Mouse (Mus musculus) liver, embryonic 13.5 days (tissue): ENCODE results near the gene Nfkb1. TPM values are rescaled to one million over a fixed set of nuclear protein-coding genes. Genes with fewer than 3 reads are reported as not detected.

Experiments
- ATAC-seq: fragments of 200-750 bp; cut with Nextera tagmentation; 2 replicates; pipeline ENCODE4 v1.8.0; 2017; ENCODE audit warnings: low read depth, mild to moderate bottlenecking, moderate number of reproducible peaks, moderate library complexity
- DNase-seq: peaks from one replicate; pipeline ENCODE4 v3.0.0; 2022
- H3K27ac ChIP-seq: fragments of 300-500 bp; sonication (generic); 2 replicates; pipeline ENCODE4 v1.5.1; 2015; ENCODE audit warnings: moderate library complexity, mild to moderate bottlenecking, inconsistent platforms
- H3K27me3 ChIP-seq: fragments of 300-500 bp; sonication (generic); 2 replicates; pipeline ENCODE4 v1.6.1; 2015; ENCODE audit warnings: mild to moderate bottlenecking, inconsistent platforms
- H3K36me3 ChIP-seq: fragments of 300-500 bp; sonication (generic); 2 replicates; pipeline ENCODE4 v1.6.1; 2015; ENCODE audit warnings: mild to moderate bottlenecking, inconsistent platforms
- H3K4me1 ChIP-seq: fragments of 300-500 bp; sonication (generic); replicated peaks from 2 replicates; pipeline ENCODE4 v1.6.1; 2015; ENCODE audit warnings: inconsistent platforms
- H3K4me2 ChIP-seq: fragments of 300-500 bp; sonication (generic); 2 replicates; pipeline ENCODE4 v1.6.1; 2015; ENCODE audit warnings: inconsistent platforms, mild to moderate bottlenecking, moderate library complexity
- H3K4me3 ChIP-seq: fragments of 300-500 bp; sonication (generic); replicated peaks from 2 replicates; pipeline ENCODE4 v1.5.1; 2015; ENCODE audit warnings: mild to moderate bottlenecking, inconsistent platforms
- H3K9ac ChIP-seq: fragments of 300-500 bp; sonication (generic); 2 replicates; pipeline ENCODE4 v1.6.1; 2015; ENCODE audit warnings: mild to moderate bottlenecking, inconsistent platforms
- H3K9me3 ChIP-seq: fragments of 300-500 bp; sonication (generic); replicated peaks from 2 replicates; pipeline ENCODE4 v1.6.1; 2016; ENCODE audit warnings: inconsistent platforms
- WGBS: fragments of 180-500 bp; shearing (Covaris S2); methylation state at CpG from one replicate; pipeline ENCODE4 v1.1.7; 2015; ENCODE audit not compliant: insufficient replicate concordance; 5-methylcytosine and 5-hydroxymethylcytosine counted together
- polyA plus RNA-seq: library from polyadenylated mRNA; unstranded; fragments of >200 nt; fragmentation: Nextera tagmentation; extraction: Ambion mirVana; gene quantifications from 2 replicates; pipeline ENCODE4 v1.2.1, GENCODE M21; 2015

Nfkb1 gene
- polyA plus RNA-seq, 1 experiment from 2014 or later: 14.1 TPM

DNA sequence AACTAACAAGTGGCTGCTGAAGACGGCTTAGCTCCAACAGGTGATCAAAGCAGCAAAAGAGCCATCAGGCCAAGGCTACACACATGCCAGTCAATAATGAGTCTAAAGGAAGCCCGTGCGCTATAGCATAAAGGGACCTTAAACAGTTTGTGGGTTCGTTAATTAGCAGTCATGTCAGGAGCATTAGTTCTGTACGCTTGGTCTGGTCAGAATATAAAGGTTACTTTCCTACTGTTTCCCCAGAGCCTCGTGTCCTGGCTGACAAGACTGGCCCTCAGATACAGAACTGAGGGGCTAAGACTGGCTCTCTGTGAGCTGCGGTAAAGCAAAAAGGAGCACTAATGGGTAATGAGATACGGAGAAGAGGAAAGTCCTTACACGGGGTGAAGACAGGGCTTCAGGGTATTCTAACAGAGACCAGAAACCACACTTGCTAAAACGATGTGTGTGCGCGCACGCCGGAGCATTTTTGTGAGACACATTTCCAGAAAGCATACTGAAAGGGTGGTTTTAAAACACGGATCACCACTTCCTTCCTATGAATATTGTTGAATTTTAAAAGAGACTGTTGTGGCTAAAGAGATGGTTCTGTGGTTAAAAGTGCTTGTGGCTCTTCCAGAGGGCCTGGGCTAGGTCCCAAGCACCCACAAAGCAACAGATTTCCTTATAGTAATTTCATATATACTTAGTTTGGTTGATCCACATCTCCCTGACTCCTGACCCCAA is 29.0 kb downstream of the Nfkb1 start:
- no peak overlapping the region for H3K9ac ChIP-seq
- DNase-seq (no peak), ATAC-seq (no peak)
- 70% methylated on average over 15 of the region's 15 CpGs for WGBS
- no peak overlapping the region for H3K4me2 ChIP-seq
- no peak overlapping the region for H3K4me3 ChIP-seq
- H3K27ac ChIP-seq: no peak overlapping the region
- H3K9me3 ChIP-seq: no peaks in the 10 kb centered on the region
- H3K36me3 ChIP-seq: peaks cover 26% of the 10 kb centered on the region; the same call in 1 of the 2 replicates
- H3K4me1 ChIP-seq: peaks cover 6% of the 10 kb centered on the region; the same call in 1 of the 2 replicates
- no peaks in the 10 kb centered on the region for H3K27me3 ChIP-seq

- H3K9ac ChIP-seq: no peak overlapping the region
- H3K4me3 ChIP-seq: no peak overlapping the region
- H3K36me3 ChIP-seq: peaks cover 26% of the 10 kb centered on the region; the same call in 1 of the 2 replicates
- DNase-seq (no peak), ATAC-seq (no peak)
- H3K27me3 ChIP-seq: no peaks in the 10 kb centered on the region
- peaks cover 6% of the 10 kb centered on the region; the same call in 1 of the 2 replicates for H3K4me1 ChIP-seq
- WGBS: 62% methylated on average over 9 of the region's 9 CpGs
- H3K9me3 ChIP-seq: no peaks in the 10 kb centered on the region
- H3K27ac ChIP-seq: no peak overlapping the region
- no peak overlapping the region for H3K4me2 ChIP-seq
Observed at GRCm38 (mm10) chr3:135661707-135662106, 29.6 kb downstream of the Nfkb1 start.

GRCm38 (mm10) chr3:135658540-135659097 is 32.7 kb downstream of the Nfkb1 start:
- Histone ChIP-seq H3K4me3 (no peak overlapping the region), H3K27ac (no peak overlapping the region), H3K36me3 (peaks cover 15% of the 10 kb centered on the region; the same call in 1 of the 2 replicates), H3K9ac (no peak overlapping the region), H3K9me3 (no peaks in the 10 kb centered on the region), H3K4me1 (peaks cover 6% of the 10 kb centered on the region), H3K4me2 (no peak overlapping the region), H3K27me3 (no peaks in the 10 kb centered on the region)
- ATAC-seq (no peak), DNase-seq (no peak)
- 60% methylated on average over 7 of the region's 7 CpGs for WGBS

GRCm38 (mm10) chr3:135656156-135656555 is 35.2 kb downstream of the Nfkb1 start:
- Histone ChIP-seq H3K36me3 (peaks cover 8% of the 10 kb centered on the region), H3K4me3 (no peak overlapping the region), H3K4me2 (no peak overlapping the region), H3K4me1 (peaks cover 11% of the 10 kb centered on the region), H3K9me3 (no peaks in the 10 kb centered on the region), H3K9ac (no peak overlapping the region), H3K27me3 (no peaks in the 10 kb centered on the region), H3K27ac (no peak overlapping the region)
- ATAC-seq (no peak), DNase-seq (no peak)
- WGBS: 81% methylated on average over 4 of the region's 4 CpGs

DNA sequence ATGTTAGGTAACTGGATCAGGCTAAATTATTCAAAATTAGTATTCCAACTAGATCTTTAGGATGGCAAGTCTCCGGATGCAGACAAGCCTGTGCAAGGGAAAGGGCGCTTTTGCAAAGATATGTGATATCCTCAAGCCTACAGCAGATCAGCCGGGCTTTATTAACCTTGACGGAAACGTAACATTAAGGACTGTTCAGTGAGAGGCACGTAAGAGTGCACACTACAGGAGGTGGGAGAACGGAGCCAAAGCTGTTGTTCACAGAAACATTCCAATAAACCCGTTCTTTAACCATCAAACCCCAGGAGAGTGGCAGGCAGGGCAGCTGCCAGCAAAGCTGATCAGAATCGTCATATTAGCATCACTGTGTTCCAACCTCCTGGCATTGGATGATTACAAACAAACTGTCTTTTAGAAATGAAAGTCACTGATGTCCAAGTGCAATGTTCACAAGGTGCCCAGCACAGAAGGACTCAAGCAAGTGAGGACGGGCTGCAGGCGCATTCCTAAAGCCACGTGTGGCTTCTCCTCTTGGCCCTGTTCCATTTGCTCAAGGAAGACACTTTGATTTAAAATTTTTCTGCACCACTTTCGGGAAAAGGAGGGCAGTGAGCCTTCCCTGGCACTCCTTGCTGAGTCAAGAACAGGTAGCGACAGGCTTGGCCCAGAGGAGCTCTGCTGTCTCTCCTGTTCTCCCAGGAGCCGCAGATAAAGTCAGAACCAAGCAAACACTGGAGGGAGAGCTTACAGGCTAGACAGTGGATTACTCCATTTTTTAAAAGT is 40.4 kb downstream of the Nfkb1 start:
- Histone ChIP-seq H3K4me1 (peaks cover 5% of the 10 kb centered on the region), H3K27ac (no peak overlapping the region), H3K9me3 (no peaks in the 10 kb centered on the region), H3K4me2 (no peak overlapping the region), H3K9ac (no peak overlapping the region), H3K36me3 (peaks cover 8% of the 10 kb centered on the region), H3K27me3 (no peaks in the 10 kb centered on the region), H3K4me3 (no peak overlapping the region)
- WGBS: 76% methylated on average over 15 of the region's 15 CpGs
- DNase-seq (no peak), ATAC-seq (no peak)

GRCm38 (mm10) chr3:135649809-135650208 is 41.5 kb downstream of the Nfkb1 start:
- peaks cover 5% of the 10 kb centered on the region for H3K4me1 ChIP-seq
- H3K9ac ChIP-seq: no peak overlapping the region
- no peak overlapping the region for H3K4me2 ChIP-seq
- no peaks in the 10 kb centered on the region for H3K27me3 ChIP-seq
- H3K4me3 ChIP-seq: no peak overlapping the region
- no peak for DNase-seq
- WGBS: 75% methylated on average over 10 of the region's 10 CpGs
- H3K27ac ChIP-seq: no peak overlapping the region
- peaks cover 10% of the 10 kb centered on the region for H3K36me3 ChIP-seq
- no peaks in the 10 kb centered on the region for H3K9me3 ChIP-seq
- ATAC-seq: no peak

DNA sequence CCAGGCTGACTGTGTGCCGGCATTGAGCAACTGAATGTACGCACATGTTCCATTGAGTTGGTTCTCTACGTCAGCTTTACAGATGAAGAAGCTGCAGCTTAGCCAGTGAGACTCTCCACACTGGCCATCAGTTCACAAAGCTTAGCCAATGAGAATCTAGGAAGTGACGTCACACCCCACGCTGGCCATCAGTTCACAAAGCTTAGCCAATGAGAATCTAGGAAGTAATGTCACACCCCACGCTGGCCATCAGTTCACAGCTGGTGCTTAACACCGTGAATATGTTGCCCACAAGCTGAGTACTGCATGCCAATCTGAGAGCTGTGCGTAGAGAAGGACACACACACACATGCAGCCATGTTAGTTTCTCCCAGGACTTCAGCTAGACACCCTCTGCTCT is 42.8 kb downstream of the Nfkb1 start:
- no peak overlapping the region for H3K4me2 ChIP-seq
- H3K9me3 ChIP-seq: no peaks in the 10 kb centered on the region
- peaks cover 12% of the 10 kb centered on the region for H3K36me3 ChIP-seq
- no peak; the same call in 1 of the 2 replicates for ATAC-seq
- 79% methylated on average over 8 of the region's 8 CpGs for WGBS
- DNase-seq: no peak
- H3K4me1 ChIP-seq: peaks cover 4% of the 10 kb centered on the region
- no peak overlapping the region for H3K4me3 ChIP-seq
- no peak overlapping the region for H3K9ac ChIP-seq
- H3K27ac ChIP-seq: no peak overlapping the region
- H3K27me3 ChIP-seq: no peaks in the 10 kb centered on the region

- no peak overlapping the region for H3K4me3 ChIP-seq
- ATAC-seq (no peak), DNase-seq (no peak)
- no peaks in the 10 kb centered on the region for H3K27me3 ChIP-seq
- peaks cover 9% of the 10 kb centered on the region for H3K4me1 ChIP-seq
- peaks cover 8% of the 10 kb centered on the region; the same call in 1 of the 2 replicates for H3K36me3 ChIP-seq
- no peak overlapping the region for H3K4me2 ChIP-seq
- no peak overlapping the region for H3K27ac ChIP-seq
- no peaks in the 10 kb centered on the region for H3K9me3 ChIP-seq
- 78% methylated on average over 1 of the region's 1 CpGs for WGBS
- no peak overlapping the region for H3K9ac ChIP-seq
Observed at GRCm38 (mm10) chr3:135646622-135647021, 44.7 kb downstream of the Nfkb1 start.

DNA sequence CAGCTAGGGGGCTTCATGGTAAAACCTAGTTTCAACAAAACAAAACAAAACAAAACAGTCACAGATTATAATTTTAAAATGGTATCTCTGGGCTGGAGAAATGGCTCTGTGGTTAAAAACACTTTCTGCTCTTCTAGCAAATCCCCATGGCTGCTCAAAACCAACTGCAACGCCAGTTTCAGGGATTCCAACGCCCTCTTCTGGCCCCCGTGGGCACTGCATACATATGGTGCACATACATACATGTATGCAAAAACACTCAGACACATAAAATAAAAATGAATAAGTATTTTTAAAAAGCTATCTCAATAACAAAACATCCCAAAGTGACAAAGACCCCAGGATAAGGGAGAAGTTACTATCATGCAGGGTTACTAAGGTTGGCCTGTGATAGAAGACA is 46.4 kb downstream of the Nfkb1 start:
- 82% methylated on average over 3 of the region's 3 CpGs for WGBS
- ATAC-seq (no peak), DNase-seq (no peak)
- Histone ChIP-seq H3K36me3 (peaks cover 8% of the 10 kb centered on the region; the same call in 1 of the 2 replicates), H3K9me3 (no peaks in the 10 kb centered on the region), H3K4me3 (no peak overlapping the region), H3K4me2 (no peak overlapping the region), H3K27me3 (no peaks in the 10 kb centered on the region), H3K4me1 (peaks cover 19% of the 10 kb centered on the region), H3K27ac (no peak overlapping the region), H3K9ac (no peak overlapping the region)

DNA sequence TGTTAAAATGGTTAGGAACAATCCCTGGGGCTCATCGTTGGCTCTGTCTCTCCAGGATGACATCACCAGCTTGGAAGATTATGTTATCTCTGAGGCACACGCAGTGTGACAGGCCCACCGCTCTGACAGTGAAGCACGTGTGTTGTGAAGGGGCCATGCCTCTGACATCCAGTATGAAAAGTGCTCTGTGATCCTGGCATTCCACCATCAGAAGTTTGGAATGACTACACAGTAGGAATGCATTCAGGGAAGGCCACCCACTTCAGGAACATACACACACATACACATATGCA is 49.8 kb downstream of the Nfkb1 start:
- H3K27ac ChIP-seq: no peak overlapping the region
- 16% methylated on average over 4 of the region's 4 CpGs for WGBS
- peak; percentile 85 for ATAC-seq

GRCm38 (mm10) chr3:135640856-135641622 is 50.3 kb downstream of the Nfkb1 start:
- Histone ChIP-seq H3K9ac (no peak overlapping the region), H3K4me3 (no peak overlapping the region), H3K36me3 (peaks cover 4% of the 10 kb centered on the region; the same call in 1 of the 2 replicates), H3K4me2 (0 out of 2 replicates have a peak overlapping the region, but pooled peaks have one; percentile 17), H3K27ac (peak overlapping the region; percentile 29; the same call in 1 of the 2 replicates), H3K27me3 (no peaks in the 10 kb centered on the region), H3K9me3 (no peaks in the 10 kb centered on the region), H3K4me1 (peaks cover 39% of the 10 kb centered on the region)
- ATAC-seq (peak; percentile 56), DNase-seq (no peak)
- WGBS: 63% methylated on average over 16 of the region's 16 CpGs

More for the DNA sequence above, 49.8 kb downstream of the Nfkb1 start:
- Histone ChIP-seq H3K4me2 (0 out of 2 replicates have a peak overlapping the region, but pooled peaks have one; percentile 17), H3K4me3 (no peak overlapping the region), H3K36me3 (peaks cover 4% of the 10 kb centered on the region; the same call in 1 of the 2 replicates), H3K9me3 (no peaks in the 10 kb centered on the region), H3K4me1 (peaks cover 34% of the 10 kb centered on the region), H3K9ac (no peak overlapping the region), H3K27me3 (no peaks in the 10 kb centered on the region)
- peak; percentile 24 for DNase-seq
